Mouse (Mus musculus): ENCODE results near the gene Pwwp2b. TPM values are rescaled to one million over a fixed set of nuclear protein-coding genes. Genes with fewer than 3 reads are reported as not detected.

Pwwp2b gene
- polyA plus RNA-seq, 1 experiment from 2014 or later = 15.9 TPM

- H3K4me1 ChIP-seq = peaks cover 4% of the 10 kb centered on the region
- H3K4me3 ChIP-seq = no peak overlapping the region
- ATAC-seq (ENCODE audit: insufficient number of reproducible peaks, low FRiP score, low TSS enrichment, low read depth) = no peak
- no peaks in the 10 kb centered on the region for H3K36me3 ChIP-seq
- H3K9me3 ChIP-seq = no peaks in the 10 kb centered on the region
- H3K27me3 ChIP-seq = 0 out of 2 replicates have a peak, but pooled peaks cover 3% of the 10 kb centered on the region
- 67% methylated on average over 6 of the region's 6 CpGs for WGBS
- H3K27ac ChIP-seq = no peak overlapping the region
- no peak overlapping the region for H3K9ac ChIP-seq
- no peak overlapping the region for H3K4me2 ChIP-seq
Measured at GRCm38 (mm10) chr7:139228447-139229171, 19.7 kb upstream of the Pwwp2b start.

- H3K9ac ChIP-seq = no peak overlapping the region
- H3K4me1 ChIP-seq = peaks cover 16% of the 10 kb centered on the region
- 0 out of 2 replicates have a peak, but pooled peaks cover 3% of the 10 kb centered on the region for H3K27me3 ChIP-seq
- H3K36me3 ChIP-seq = no peaks in the 10 kb centered on the region
- H3K27ac ChIP-seq = no peak overlapping the region
- H3K4me3 ChIP-seq = no peak overlapping the region
- H3K4me2 ChIP-seq = no peak overlapping the region
- ATAC-seq (ENCODE audit: insufficient number of reproducible peaks, low FRiP score, low TSS enrichment, low read depth) = no peak
- 75% methylated on average over 5 of the region's 5 CpGs for WGBS
- no peaks in the 10 kb centered on the region for H3K9me3 ChIP-seq
Measured at GRCm38 (mm10) chr7:139229837-139230236, 18.4 kb upstream of the Pwwp2b start.

GRCm38 (mm10) chr7:139230241-139230640 lies 18.0 kb upstream of the Pwwp2b start:
- ATAC-seq (ENCODE audit: insufficient number of reproducible peaks, low FRiP score, low TSS enrichment, low read depth) = no peak
- Histone ChIP-seq H3K27me3 (0 out of 2 replicates have a peak, but pooled peaks cover 3% of the 10 kb centered on the region), H3K4me2 (no peak overlapping the region), H3K9ac (no peak overlapping the region), H3K36me3 (no peaks in the 10 kb centered on the region), H3K27ac (no peak overlapping the region), H3K4me3 (no peak overlapping the region), H3K9me3 (no peaks in the 10 kb centered on the region), H3K4me1 (peaks cover 19% of the 10 kb centered on the region)
- 67% methylated on average over 12 of the region's 12 CpGs for WGBS

- 0 out of 2 replicates have a peak overlapping the region, but pooled peaks have one; percentile 24 for H3K27ac ChIP-seq
- H3K27me3 ChIP-seq = 0 out of 2 replicates have a peak, but pooled peaks cover 3% of the 10 kb centered on the region
- no peaks in the 10 kb centered on the region for H3K9me3 ChIP-seq
- 1% methylated on average over 7 of the region's 7 CpGs for WGBS
- H3K9ac ChIP-seq = no peak overlapping the region
- H3K4me3 ChIP-seq = no peak overlapping the region
- H3K4me1 ChIP-seq = peaks cover 18% of the 10 kb centered on the region
- H3K36me3 ChIP-seq = no peaks in the 10 kb centered on the region
- ATAC-seq (ENCODE audit: insufficient number of reproducible peaks, low FRiP score, low TSS enrichment, low read depth) = peak; percentile 57; the same call in 1 of the 2 replicates
- H3K4me2 ChIP-seq = no peak overlapping the region
Measured at GRCm38 (mm10) chr7:139233714-139234113, 14.6 kb upstream of the Pwwp2b start.

GRCm38 (mm10) chr7:139234426-139235188 lies 13.7 kb upstream of the Pwwp2b start:
- Histone ChIP-seq H3K4me3 (no peak overlapping the region), H3K4me1 (peaks cover 18% of the 10 kb centered on the region), H3K4me2 (0 out of 2 replicates have a peak overlapping the region, but pooled peaks have one; percentile 2), H3K27me3 (0 out of 2 replicates have a peak, but pooled peaks cover 3% of the 10 kb centered on the region), H3K36me3 (no peaks in the 10 kb centered on the region), H3K9ac (no peak overlapping the region), H3K9me3 (no peaks in the 10 kb centered on the region), H3K27ac (no peak overlapping the region)
- ATAC-seq (ENCODE audit: insufficient number of reproducible peaks, low FRiP score, low TSS enrichment, low read depth) = no peak
- WGBS = 16% methylated on average over 18 of the region's 18 CpGs

- no peak for ATAC-seq (ENCODE audit: insufficient number of reproducible peaks, low FRiP score, low TSS enrichment, low read depth)
- WGBS = 76% methylated on average over 12 of the region's 12 CpGs
Measured at GRCm38 (mm10) chr7:139235651-139236358, 12.5 kb upstream of the Pwwp2b start.

GRCm38 (mm10) chr7:139239432-139239831 lies 8.8 kb upstream of the Pwwp2b start:
- 71% methylated on average over 3 of the region's 3 CpGs for WGBS
- H3K4me3 ChIP-seq = no peak overlapping the region
- H3K4me2 ChIP-seq = no peak overlapping the region
- no peak overlapping the region for H3K9ac ChIP-seq
- H3K9me3 ChIP-seq = no peaks in the 10 kb centered on the region
- no peaks in the 10 kb centered on the region for H3K27me3 ChIP-seq
- no peaks in the 10 kb centered on the region for H3K36me3 ChIP-seq
- H3K27ac ChIP-seq = no peak overlapping the region
- ATAC-seq (ENCODE audit: insufficient number of reproducible peaks, low FRiP score, low TSS enrichment, low read depth) = no peak
- peaks cover 7% of the 10 kb centered on the region for H3K4me1 ChIP-seq

More at GRCm38 (mm10) chr7:139235651-139236358, 12.5 kb upstream of the Pwwp2b start:
- no peak overlapping the region for H3K4me2 ChIP-seq
- no peak overlapping the region for H3K9ac ChIP-seq
- peaks cover 18% of the 10 kb centered on the region for H3K4me1 ChIP-seq
- no peak overlapping the region for H3K27ac ChIP-seq
- no peak overlapping the region for H3K4me3 ChIP-seq
- 0 out of 2 replicates have a peak, but pooled peaks cover 3% of the 10 kb centered on the region for H3K27me3 ChIP-seq
- no peaks in the 10 kb centered on the region for H3K36me3 ChIP-seq
- no peaks in the 10 kb centered on the region for H3K9me3 ChIP-seq

GRCm38 (mm10) chr7:139246086-139246485 lies 2.2 kb upstream of the Pwwp2b start:
- ATAC-seq (ENCODE audit: insufficient number of reproducible peaks, low FRiP score, low TSS enrichment, low read depth) = no peak
- H3K4me1 ChIP-seq = peaks cover 43% of the 10 kb centered on the region
- H3K4me3 ChIP-seq = no peak overlapping the region
- no peak overlapping the region for H3K9ac ChIP-seq
- H3K36me3 ChIP-seq = no peaks in the 10 kb centered on the region
- 57% methylated on average over 5 of the region's 5 CpGs for WGBS
- H3K4me2 ChIP-seq = no peak overlapping the region
- no peaks in the 10 kb centered on the region for H3K9me3 ChIP-seq
- no peak overlapping the region for H3K27ac ChIP-seq
- no peaks in the 10 kb centered on the region for H3K27me3 ChIP-seq

- H3K27ac ChIP-seq = peak overlapping the region; percentile 87
- ATAC-seq (ENCODE audit: insufficient number of reproducible peaks, low FRiP score, low TSS enrichment, low read depth) = peak; percentile 40
- H3K4me2 ChIP-seq = peak overlapping the region; percentile 93
- no peaks in the 10 kb centered on the region for H3K36me3 ChIP-seq
- peak overlapping the region; percentile 70 for H3K9ac ChIP-seq
- H3K9me3 ChIP-seq = no peaks in the 10 kb centered on the region
- H3K4me1 ChIP-seq = peaks cover 54% of the 10 kb centered on the region
- H3K27me3 ChIP-seq = no peaks in the 10 kb centered on the region
- 5% methylated on average over 38 of the region's 38 CpGs for WGBS
- H3K4me3 ChIP-seq = peak overlapping the region; percentile 72
Measured at GRCm38 (mm10) chr7:139246931-139247880, 1.1 kb upstream of the Pwwp2b start.

GRCm38 (mm10) chr7:139248615-139249405 lies 528 bp downstream of the Pwwp2b start:
- no peaks in the 10 kb centered on the region for H3K9me3 ChIP-seq
- H3K27ac ChIP-seq = peak overlapping the region; percentile 87
- peak overlapping the region; percentile 72 for H3K4me3 ChIP-seq
- no peaks in the 10 kb centered on the region for H3K27me3 ChIP-seq
- H3K9ac ChIP-seq = peak overlapping the region; percentile 70
- no peak for ATAC-seq (ENCODE audit: insufficient number of reproducible peaks, low FRiP score, low TSS enrichment, low read depth)
- peak overlapping the region; percentile 93 for H3K4me2 ChIP-seq
- H3K4me1 ChIP-seq = peaks cover 67% of the 10 kb centered on the region
- 1% methylated on average over 45 of the region's 45 CpGs for WGBS
- H3K36me3 ChIP-seq = no peaks in the 10 kb centered on the region
